11 mouse cellular contexts compared by ENCODE assay signal in genomic region chr7:123039302-123039701, GRCm38 (mm10).
DNase-seq lines count a peak whose midpoint lies in the region; ATAC-seq and TF ChIP-seq lines count a peak whose summit lies in the region.
"Had no signal": no experiment of that assay in that cellular context is flagged by ENCODE, and none has a peak within 500 bp of the region (broad histone marks: within the 10 kb centered on the region; RNA-seq: fewer than 3 reads in every experiment).

No protein-coding gene starts in this region.

- peak; percentile 59 for TF ChIP-seq CTCF in forebrain, postnatal 0 days (IDR thresholded peaks at IDR 0.05; ENCODE audit: low read depth)

- H3K9me3 ChIP-seq in forebrain, postnatal 0 days (ENCODE audit: low read length) = no peaks in the 10 kb centered on the region
- no peaks in the 10 kb centered on the region for H3K9me3 ChIP-seq in forebrain, embryonic 10.5 days
- no peaks in the 10 kb centered on the region for H3K9me3 ChIP-seq in midbrain, embryonic 11.5 days (ENCODE audit: control insufficient read depth, low read length)
- H3K9me3 ChIP-seq in midbrain, embryonic 16.5 days (replicated peaks; ENCODE audit: control insufficient read depth, low read length, poor library complexity, severe bottlenecking) = no peaks in the 10 kb centered on the region

- H3K36me3 ChIP-seq in forebrain, postnatal 0 days (ENCODE audit: insufficient read depth) = no peaks in the 10 kb centered on the region
- H3K36me3 ChIP-seq in forebrain, embryonic 10.5 days (replicated peaks) = no peaks in the 10 kb centered on the region
- H3K36me3 ChIP-seq in midbrain, embryonic 11.5 days (ENCODE audit: control insufficient read depth, insufficient read depth, low read length) = no peaks in the 10 kb centered on the region
- H3K36me3 ChIP-seq in midbrain, embryonic 16.5 days (ENCODE audit: control insufficient read depth, insufficient read depth, low read length) = no peaks in the 10 kb centered on the region

- no peak for ATAC-seq in forebrain, postnatal 0 days
- no peak for ATAC-seq in midbrain, embryonic 11.5 days (ENCODE audit: low FRiP score)
- no peak for ATAC-seq in midbrain, embryonic 16.5 days
- ATAC-seq: Patski had no signal

- no peak overlapping the region for H3K4me3 ChIP-seq in forebrain, postnatal 0 days (ENCODE audit: low read depth, low read length)
- no peak overlapping the region for H3K4me3 ChIP-seq in forebrain, embryonic 10.5 days
- H3K4me3 ChIP-seq in midbrain, embryonic 11.5 days (ENCODE audit: low read depth, low read length) = no peak overlapping the region
- no peak overlapping the region for H3K4me3 ChIP-seq in midbrain, embryonic 16.5 days (ENCODE audit: low read depth, low read length)

- H3K27me3 ChIP-seq in forebrain, postnatal 0 days (ENCODE audit: insufficient read depth, low read length) = no peaks in the 10 kb centered on the region
- H3K27me3 ChIP-seq in forebrain, embryonic 10.5 days (ENCODE audit: poor library complexity, severe bottlenecking) = no peaks in the 10 kb centered on the region
- H3K27me3 ChIP-seq in midbrain, embryonic 11.5 days (ENCODE audit: control insufficient read depth, insufficient read depth, low read length) = no peaks in the 10 kb centered on the region
- H3K27me3 ChIP-seq in midbrain, embryonic 16.5 days (ENCODE audit: control insufficient read depth, insufficient read depth, low read depth, low read length) = no peaks in the 10 kb centered on the region
- H3K27me3 ChIP-seq: Patski had no signal

- H3K4me2 ChIP-seq in forebrain, postnatal 0 days (ENCODE audit: low read depth) = no peak overlapping the region
- no peak overlapping the region for H3K4me2 ChIP-seq in midbrain, embryonic 11.5 days
- no peak overlapping the region for H3K4me2 ChIP-seq in midbrain, embryonic 16.5 days (ENCODE audit: low read length)

- no peak overlapping the region for H3K9ac ChIP-seq in forebrain, postnatal 0 days
- no peak overlapping the region for H3K9ac ChIP-seq in midbrain, embryonic 11.5 days (ENCODE audit: low read length)
- no peak overlapping the region for H3K9ac ChIP-seq in midbrain, embryonic 16.5 days (ENCODE audit: low read depth, low read length)

- H3K4me1 ChIP-seq in forebrain, postnatal 0 days (ENCODE audit: insufficient read depth) = no peaks in the 10 kb centered on the region
- H3K4me1 ChIP-seq in forebrain, embryonic 10.5 days = no peaks in the 10 kb centered on the region
- no peaks in the 10 kb centered on the region for H3K4me1 ChIP-seq in midbrain, embryonic 11.5 days (ENCODE audit: control insufficient read depth, insufficient read depth, low read length)
- no peaks in the 10 kb centered on the region for H3K4me1 ChIP-seq in midbrain, embryonic 16.5 days (ENCODE audit: control insufficient read depth, insufficient read depth, low read length)

- H3K27ac ChIP-seq in forebrain, postnatal 0 days (ENCODE audit: low read depth, low read length) = no peak overlapping the region
- no peak overlapping the region for H3K27ac ChIP-seq in forebrain, embryonic 10.5 days
- H3K27ac ChIP-seq in midbrain, embryonic 11.5 days (ENCODE audit: low read depth, low read length) = no peak overlapping the region
- H3K27ac ChIP-seq in midbrain, embryonic 16.5 days (ENCODE audit: low read length) = no peak overlapping the region

- DNase-seq in forebrain, postnatal 0 days = no peak
- DNase-seq in forebrain, embryonic 10.5 days (ENCODE audit: extremely low spot score, low spot score) = no peak
- peak; percentile 79 for DNase-seq in midbrain, embryonic 11.5 days (ENCODE audit: low spot score, missing footprints)
- peak; percentile 28 for DNase-seq in c-Kit-positive CD71-positive TER-119-positive erythroid progenitor cells, embryonic 14.5 days (ENCODE audit: low spot score)
- peak; percentile 12 for DNase-seq in thymus, postnatal 25 days
- no peak for DNase-seq in frontal cortex, adult 2 months (ENCODE audit: extremely low spot score in 1 of 2, low spot score in 1 of 2)
- no peak for DNase-seq in spleen, postnatal 4 days (ENCODE audit: low spot score in 2 of 2)
- DNase-seq: gastrocnemius, postnatal 10 days; left cerebral cortex, postnatal 4 days had no signal

Comparison
In these comparisons a context has a peak if more than half of its experiments do, and no peak if none do; other contexts are left out.
1. DNase-seq: peak in midbrain, embryonic 11.5 days (single experiment), c-Kit-positive CD71-positive TER-119-positive erythroid progenitor cells, embryonic 14.5 days (single experiment) and thymus, postnatal 25 days (single experiment); none in forebrain, postnatal 0 days (single experiment), forebrain, embryonic 10.5 days (single experiment), frontal cortex, adult 2 months (0 of 2) and spleen, postnatal 4 days (0 of 2).